Mouse (Mus musculus): ENCODE measurements around the gene Myo1g.
A peak's percentile ranks its signal among the peaks of the same experiment; 100 is the strongest.

Gene Myo1g

GRCm38 (mm10) chr11:6463159-6463837 lies 57.5 kb downstream of the Myo1g start:
- DNase-seq (ENCODE audit: low read depth, low spot score) = peak; percentile 45
